Mouse (Mus musculus) kidney, embryonic 16.5 days (tissue): Measurements from ENCODE around the gene Pigr. TPM values are rescaled to one million over a fixed set of nuclear protein-coding genes. Genes with fewer than 3 reads are reported as not detected.
A peak's percentile ranks its signal among the peaks of the same experiment; 100 is the strongest.

ENCODE experiments used
- ATAC-seq: fragments of 200-750 bp; cut with Nextera tagmentation; 2 replicates; pipeline ENCODE4 v1.8.0; 2017; ENCODE audit warnings: moderate TSS enrichment; ENCODE audit not compliant: low FRiP score, low TSS enrichment
- H3K27ac ChIP-seq: fragments of 300-500 bp; sonication (generic); 2 replicates; pipeline ENCODE4 v1.5.1; 2014; ENCODE audit warnings: low read length
- H3K27me3 ChIP-seq: fragments of 300-500 bp; sonication (generic); 2 replicates; pipeline ENCODE4 v1.6.1; 2014; ENCODE audit warnings: low read length, control low read depth, mixed read lengths; ENCODE audit not compliant: insufficient read depth
- H3K36me3 ChIP-seq: fragments of 300-500 bp; sonication (generic); 2 replicates; pipeline ENCODE4 v1.6.1; 2014; ENCODE audit warnings: low read length, control low read depth, mixed read lengths; ENCODE audit not compliant: insufficient read depth
- H3K4me1 ChIP-seq: fragments of 300-500 bp; sonication (generic); 2 replicates; pipeline ENCODE4 v1.6.1; 2014; ENCODE audit warnings: low read length, control low read depth, mixed read lengths; ENCODE audit not compliant: insufficient read depth
- H3K4me2 ChIP-seq: fragments of 300-500 bp; sonication (generic); replicated peaks from 2 replicates; pipeline ENCODE4 v1.6.1; 2014; ENCODE audit warnings: low read depth, low read length
- H3K4me3 ChIP-seq: fragments of 300-500 bp; sonication (generic); 2 replicates; pipeline ENCODE4 v1.5.1; 2014; ENCODE audit warnings: mild to moderate bottlenecking, low read length
- H3K9ac ChIP-seq: fragments of 300-500 bp; sonication (generic); replicated peaks from 2 replicates; pipeline ENCODE4 v1.6.1; 2014; ENCODE audit warnings: low read length
- H3K9me3 ChIP-seq: fragments of 300-500 bp; sonication (generic); 2 replicates; pipeline ENCODE4 v1.6.1; 2016; ENCODE audit warnings: low read length, control low read depth
- WGBS: fragments of 180-500 bp; shearing (Covaris S2); extraction: QIAGEN DNeasy Blood & Tissue Kit; methylation state at CpG from one replicate; pipeline ENCODE4 v1.1.7; 2014; 5-methylcytosine and 5-hydroxymethylcytosine counted together
- polyA plus RNA-seq: library from polyadenylated mRNA; unstranded; fragments of >200 nt; fragmentation: Nextera tagmentation; extraction: Ambion mirVana; gene quantifications from 2 replicates; pipeline ENCODE4 v1.2.1, GENCODE M21; 2015

Gene Pigr
- polyA plus RNA-seq, 1 experiment from 2014 or later = not detected

DNA sequence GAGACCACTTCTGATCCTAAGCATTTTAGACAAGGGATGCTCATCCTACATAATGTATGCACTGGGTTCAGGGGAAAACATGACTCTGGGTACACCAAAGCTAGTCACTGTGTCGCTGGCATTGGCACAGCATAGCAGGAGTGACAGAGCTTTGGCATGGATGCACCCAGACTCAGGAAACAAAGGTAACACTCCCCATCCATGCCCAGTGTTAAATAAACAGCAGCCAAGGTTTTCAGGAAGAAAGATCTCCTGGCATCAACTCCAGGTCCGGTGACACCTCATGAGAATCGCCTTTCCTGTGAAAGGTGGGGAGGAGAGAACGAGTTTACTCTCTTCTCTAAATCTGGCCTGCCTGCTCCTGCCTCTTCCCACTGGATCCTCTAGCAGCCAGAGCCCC lies 2.2 kb downstream of the Pigr start:
- Histone ChIP-seq H3K27ac (no peak overlapping the region), H3K9ac (no peak overlapping the region), H3K4me2 (no peak overlapping the region), H3K4me3 (no peak overlapping the region), H3K9me3 (no peaks in the 10 kb centered on the region), H3K36me3 (no peaks in the 10 kb centered on the region), H3K4me1 (peaks cover 23% of the 10 kb centered on the region), H3K27me3 (no peaks in the 10 kb centered on the region)
- 76% methylated on average over 4 of the region's 4 CpGs for WGBS
- ATAC-seq = no peak

DNA sequence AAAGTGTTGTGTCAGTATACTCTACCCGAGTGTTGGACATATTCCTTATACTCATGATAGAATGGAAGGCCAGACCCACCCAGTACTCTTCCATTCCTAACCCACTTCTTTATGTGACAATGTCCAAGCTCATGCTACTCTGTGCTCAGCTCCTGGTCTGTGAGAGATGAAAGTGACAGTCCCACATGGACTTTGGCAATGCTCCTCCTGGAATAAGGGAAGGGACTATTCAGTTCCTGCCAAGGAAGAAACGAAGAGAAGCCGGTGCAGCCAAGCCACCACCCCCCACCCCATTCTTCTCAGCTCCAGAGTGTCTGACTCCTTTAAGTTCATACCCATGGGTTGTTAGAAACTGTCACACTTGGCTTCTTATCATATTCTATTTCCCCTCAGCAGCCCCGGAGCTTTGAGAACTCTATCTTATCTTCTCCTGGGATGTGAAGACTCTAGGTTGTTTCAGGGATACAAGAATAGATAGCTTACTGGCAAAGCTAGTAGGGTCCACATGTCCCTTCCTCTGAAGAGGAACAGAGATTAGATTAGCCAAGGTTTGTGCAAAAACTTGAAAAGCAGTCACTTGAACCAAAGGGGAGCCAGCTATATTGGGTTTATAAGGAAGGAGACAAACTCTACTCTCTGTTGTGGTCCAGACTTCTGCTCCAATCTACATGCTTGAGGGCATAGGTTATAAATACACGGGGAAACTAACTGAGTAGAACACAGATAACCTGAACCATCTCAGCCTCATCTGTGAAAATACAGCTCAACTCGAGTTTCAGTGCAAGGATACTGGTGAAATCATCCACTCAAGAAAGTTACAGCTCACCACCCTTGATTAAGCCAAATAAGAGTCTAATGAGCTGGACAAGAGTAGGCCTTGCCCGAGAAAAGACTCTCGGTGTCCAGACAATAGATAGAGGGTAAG lies 3.7 kb downstream of the Pigr start:
- Histone ChIP-seq H3K4me1 (peaks cover 23% of the 10 kb centered on the region), H3K9ac (no peak overlapping the region), H3K27me3 (no peaks in the 10 kb centered on the region), H3K4me2 (no peak overlapping the region), H3K36me3 (no peaks in the 10 kb centered on the region), H3K9me3 (no peaks in the 10 kb centered on the region), H3K27ac (no peak overlapping the region), H3K4me3 (no peak overlapping the region)
- peak; percentile 12; the same call in 1 of the 2 replicates for ATAC-seq
- 56% methylated on average over 8 of the region's 8 CpGs for WGBS

DNA sequence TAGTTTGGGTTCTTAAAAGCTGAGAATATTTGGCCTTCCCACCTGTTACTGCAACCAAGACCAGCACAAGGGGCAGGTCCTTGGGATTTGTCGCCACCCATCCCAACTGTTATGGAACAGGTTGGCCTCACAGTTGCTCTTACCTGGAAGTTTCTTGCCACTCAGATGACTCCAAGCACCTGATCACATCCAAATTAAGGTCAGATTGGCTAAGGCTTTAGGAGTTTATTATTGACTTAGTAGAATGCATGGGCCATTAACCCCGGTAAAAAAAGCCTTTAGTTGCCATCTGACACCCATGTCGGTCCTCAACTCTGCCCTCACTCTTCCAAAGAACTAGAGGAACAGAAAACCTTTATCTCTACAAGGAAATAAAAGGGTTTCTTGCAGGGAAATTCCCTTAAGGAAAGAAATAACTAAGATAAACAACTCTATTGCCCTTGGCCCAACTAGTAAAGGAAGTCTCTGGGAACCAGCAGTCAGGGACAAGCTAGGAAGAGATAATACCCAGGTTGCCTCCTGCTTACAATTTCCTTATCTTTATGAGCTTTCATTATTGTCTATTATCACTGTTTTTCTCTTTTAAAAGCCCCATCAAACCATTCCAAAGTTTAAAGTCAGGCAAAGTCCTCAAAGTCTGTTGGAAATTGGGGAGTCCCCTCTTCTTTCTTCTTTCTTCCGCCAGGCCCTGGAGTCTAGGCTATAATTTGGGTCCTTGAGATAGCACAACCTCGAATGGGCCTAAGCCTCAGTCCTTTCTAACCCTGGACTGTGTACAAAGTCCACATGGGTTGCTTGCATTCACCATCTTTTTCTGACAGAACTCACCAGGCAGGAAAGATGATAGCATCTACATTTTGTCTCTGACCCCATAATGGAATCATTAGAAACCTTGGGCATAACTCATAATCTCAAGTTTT lies 6.0 kb downstream of the Pigr start:
- no peak overlapping the region for H3K4me3 ChIP-seq
- peak overlapping the region; percentile 29; the same call in 1 of the 2 replicates for H3K27ac ChIP-seq
- no peak overlapping the region for H3K4me2 ChIP-seq
- no peaks in the 10 kb centered on the region for H3K9me3 ChIP-seq
- WGBS = 49% methylated on average over 5 of the region's 5 CpGs
- H3K9ac ChIP-seq = no peak overlapping the region
- no peaks in the 10 kb centered on the region for H3K27me3 ChIP-seq
- no peaks in the 10 kb centered on the region for H3K36me3 ChIP-seq
- H3K4me1 ChIP-seq = peaks cover 23% of the 10 kb centered on the region
- peak; percentile 83 for ATAC-seq

DNA sequence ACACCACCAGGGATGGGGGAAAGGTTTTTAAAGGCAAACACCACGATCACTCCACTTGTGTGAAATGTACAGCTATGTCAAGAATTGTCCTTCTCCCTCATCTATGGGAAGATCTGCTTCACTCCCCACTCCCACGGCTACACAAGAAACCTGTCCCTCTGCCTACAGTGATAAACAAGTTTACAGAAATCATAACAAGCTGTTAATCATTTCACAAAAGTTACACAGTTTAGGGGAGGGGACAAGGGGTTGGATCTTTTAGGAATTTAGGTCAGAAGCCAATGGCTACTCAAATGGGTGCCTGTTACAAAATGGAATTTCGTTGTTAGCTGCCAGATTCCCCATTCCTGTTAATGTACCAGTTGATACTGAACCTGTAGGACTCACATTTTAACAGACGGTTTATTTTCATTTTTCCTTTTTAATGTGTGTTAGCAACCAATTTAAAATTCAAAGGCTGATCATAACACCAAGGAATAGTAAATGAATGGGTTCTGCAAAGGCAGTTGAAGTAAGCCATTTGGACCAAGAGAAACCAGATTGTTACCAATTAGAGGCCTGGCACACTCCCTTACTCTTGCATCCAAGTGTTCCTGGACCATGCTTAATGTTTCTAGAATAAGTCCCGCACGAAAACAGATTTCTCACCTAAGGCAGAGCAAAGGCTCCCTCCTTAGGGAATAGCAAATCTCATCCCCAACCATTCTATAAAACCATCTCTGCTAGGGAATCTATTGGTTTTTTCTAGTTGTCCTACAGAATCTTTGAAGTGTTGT lies 8.9 kb downstream of the Pigr start:
- no peak overlapping the region for H3K27ac ChIP-seq
- H3K36me3 ChIP-seq = no peaks in the 10 kb centered on the region
- no peak for ATAC-seq
- H3K9me3 ChIP-seq = no peaks in the 10 kb centered on the region
- H3K27me3 ChIP-seq = no peaks in the 10 kb centered on the region
- peaks cover 22% of the 10 kb centered on the region for H3K4me1 ChIP-seq
- 84% methylated on average over 6 of the region's 6 CpGs for WGBS
- no peak overlapping the region for H3K4me3 ChIP-seq
- H3K9ac ChIP-seq = no peak overlapping the region
- H3K4me2 ChIP-seq = no peak overlapping the region

DNA sequence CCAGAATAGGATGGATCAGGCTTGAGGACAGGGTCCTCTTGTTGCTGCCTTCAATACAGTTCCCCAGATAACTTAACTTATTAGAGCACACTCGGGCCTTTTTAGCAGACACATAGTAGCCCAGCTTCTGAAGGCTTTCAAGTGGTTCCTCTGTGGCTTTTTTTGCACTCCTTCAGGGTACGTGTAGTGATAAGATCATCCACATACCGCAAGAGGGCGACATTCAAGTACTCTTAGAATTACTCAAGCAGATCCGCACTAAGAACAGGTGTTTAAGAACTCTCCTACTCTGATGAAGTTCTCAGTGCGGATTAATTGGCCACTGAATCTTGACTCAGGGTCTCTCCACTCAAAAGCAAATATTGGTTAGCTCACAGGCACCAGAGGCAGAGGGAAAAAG lies 11.8 kb downstream of the Pigr start:
- no peak for ATAC-seq
- no peaks in the 10 kb centered on the region for H3K27me3 ChIP-seq
- H3K27ac ChIP-seq = no peak overlapping the region
- no peaks in the 10 kb centered on the region for H3K36me3 ChIP-seq
- no peak overlapping the region for H3K4me3 ChIP-seq
- no peaks in the 10 kb centered on the region for H3K9me3 ChIP-seq
- no peak overlapping the region for H3K4me2 ChIP-seq
- H3K4me1 ChIP-seq = peaks cover 12% of the 10 kb centered on the region
- H3K9ac ChIP-seq = no peak overlapping the region
- WGBS = 58% methylated on average over 6 of the region's 6 CpGs

DNA sequence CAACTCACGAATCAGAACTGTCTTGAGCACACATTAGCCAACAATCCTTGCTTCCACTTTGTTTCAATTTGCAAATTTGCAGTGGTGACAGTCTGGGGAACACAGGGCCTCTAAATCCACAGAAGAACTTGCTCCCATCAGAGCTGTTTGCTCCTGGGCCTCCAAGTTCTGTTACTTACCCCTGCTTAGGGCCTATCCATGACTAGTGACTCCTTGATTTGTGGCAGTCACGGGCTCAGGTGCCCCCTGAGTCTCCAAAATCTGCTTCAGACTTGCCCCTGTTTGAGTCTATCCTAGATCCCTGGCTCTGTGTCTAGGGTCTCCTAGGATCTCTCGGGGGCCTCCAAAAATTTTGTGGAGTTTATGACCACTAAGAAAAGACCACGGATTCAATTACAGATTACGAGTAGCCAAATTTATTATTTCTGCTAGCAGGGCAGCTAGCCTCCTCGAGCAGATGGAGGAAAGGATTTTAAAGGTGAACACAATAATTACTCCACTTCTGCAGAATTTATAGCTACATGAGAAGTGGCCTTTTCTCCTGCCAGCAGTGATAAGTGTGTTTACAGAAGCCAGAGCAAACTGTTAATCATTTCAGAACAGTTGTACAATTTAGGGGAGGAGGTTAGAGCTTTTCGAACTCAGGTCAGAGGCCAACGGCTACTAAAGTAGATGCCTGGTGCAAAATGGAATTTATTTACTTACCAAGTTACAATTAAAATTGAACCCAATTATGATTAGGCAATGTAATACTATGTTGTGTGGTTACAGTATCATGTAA lies 14.3 kb downstream of the Pigr start:
- Histone ChIP-seq H3K36me3 (no peaks in the 10 kb centered on the region), H3K27me3 (no peaks in the 10 kb centered on the region), H3K4me2 (no peak overlapping the region), H3K4me1 (peaks cover 9% of the 10 kb centered on the region), H3K9ac (no peak overlapping the region), H3K9me3 (no peaks in the 10 kb centered on the region), H3K4me3 (no peak overlapping the region), H3K27ac (no peak overlapping the region)
- no peak for ATAC-seq
- whole genome bisulfite sequencing = 15% methylated on average over 8 of the region's 8 CpGs

DNA sequence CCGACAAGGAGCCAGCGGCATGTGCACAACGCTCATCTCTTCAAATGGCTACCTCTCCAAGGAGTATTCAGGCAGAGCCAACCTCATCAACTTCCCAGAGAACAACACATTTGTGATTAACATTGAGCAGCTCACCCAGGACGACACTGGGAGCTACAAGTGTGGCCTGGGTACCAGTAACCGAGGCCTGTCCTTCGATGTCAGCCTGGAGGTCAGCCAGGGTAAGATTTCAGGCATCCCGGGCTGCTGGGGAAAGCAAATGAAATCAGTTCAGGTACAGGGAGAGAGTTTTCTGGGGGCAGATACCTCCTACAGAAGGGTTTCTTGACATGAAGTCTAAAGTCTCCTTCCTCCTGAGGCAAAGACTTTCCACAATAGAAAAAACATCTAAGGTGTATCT lies 15.1 kb downstream of the Pigr start:
- no peak overlapping the region for H3K27ac ChIP-seq
- peaks cover 9% of the 10 kb centered on the region for H3K4me1 ChIP-seq
- no peak overlapping the region for H3K9ac ChIP-seq
- no peak overlapping the region for H3K4me3 ChIP-seq
- no peaks in the 10 kb centered on the region for H3K9me3 ChIP-seq
- 56% methylated on average over 7 of the region's 7 CpGs for WGBS
- no peaks in the 10 kb centered on the region for H3K27me3 ChIP-seq
- ATAC-seq = no peak
- H3K36me3 ChIP-seq = no peaks in the 10 kb centered on the region
- H3K4me2 ChIP-seq = no peak overlapping the region

DNA sequence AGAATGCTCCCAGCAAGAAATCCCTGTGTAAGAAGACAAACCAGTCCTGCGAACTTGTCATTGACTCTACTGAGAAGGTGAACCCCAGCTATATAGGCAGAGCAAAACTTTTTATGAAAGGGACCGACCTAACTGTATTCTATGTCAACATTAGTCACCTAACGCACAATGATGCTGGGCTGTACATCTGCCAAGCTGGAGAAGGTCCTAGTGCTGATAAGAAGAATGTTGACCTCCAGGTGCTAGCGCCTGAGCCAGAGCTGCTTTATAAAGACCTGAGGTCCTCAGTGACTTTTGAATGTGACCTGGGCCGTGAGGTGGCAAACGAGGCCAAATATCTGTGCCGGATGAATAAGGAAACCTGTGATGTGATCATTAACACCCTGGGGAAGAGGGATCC lies 18.0 kb downstream of the Pigr start:
- no peak overlapping the region for H3K4me2 ChIP-seq
- 90% methylated on average over 7 of the region's 7 CpGs for WGBS
- no peak overlapping the region for H3K27ac ChIP-seq

More for the DNA sequence above, 18.0 kb downstream of the Pigr start:
- Histone ChIP-seq H3K4me1 (peaks cover 9% of the 10 kb centered on the region), H3K27me3 (no peaks in the 10 kb centered on the region), H3K9me3 (no peaks in the 10 kb centered on the region), H3K36me3 (no peaks in the 10 kb centered on the region), H3K9ac (no peak overlapping the region), H3K4me3 (no peak overlapping the region)
- ATAC-seq = no peak
